Mouse (Mus musculus): ENCODE measurements around the gene 4932414N04Rik. TPM values are rescaled to one million over a fixed set of nuclear protein-coding genes. Genes with fewer than 3 reads are reported as not detected.
A peak's percentile ranks its signal among the peaks of the same experiment; 100 is the strongest.
"Not testable (repeated sequence)": the region's sequence is repeated elsewhere in the genome, so short reads cannot be mapped to it uniquely, and the experiment has no call there.

Gene 4932414N04Rik
- polyA plus RNA-seq, 1 experiment: not detected

GRCm38 (mm10) chr2:68767186-68767890 lies 111.1 kb downstream of the 4932414N04Rik start:
- Histone ChIP-seq H3K4me1 (ENCODE audit: control insufficient read depth, insufficient read depth, insufficient read length, low read length) (no peaks in the 10 kb centered on the region), H3K27ac (ENCODE audit: insufficient read depth, low read depth, low read length) (no peak overlapping the region), H3K27me3 (ENCODE audit: control insufficient read depth, insufficient read depth, low read length) (no peaks in the 10 kb centered on the region), H3K4me3 (ENCODE audit: low read depth, low read length) (no peak overlapping the region), H3K36me3 (ENCODE audit: control insufficient read depth, insufficient read depth, low read length) (no peaks in the 10 kb centered on the region)
- 55% methylated on average over 6 of the region's 6 CpGs for WGBS
- TF ChIP-seq POLR2A (IDR thresholded peaks at IDR 0.05; ENCODE audit: low read depth, low read length): no peak
- no peak for TF ChIP-seq CTCF (IDR thresholded peaks at IDR 0.05; ENCODE audit: extremely low read depth, insufficient read length, insufficient replicate concordance, low read depth, low read length)

- WGBS: 22% methylated on average over 16 of the region's 16 CpGs
- Histone ChIP-seq H3K27ac (ENCODE audit: insufficient read depth, low read depth, low read length) (no peak overlapping the region), H3K4me1 (ENCODE audit: control insufficient read depth, insufficient read depth, insufficient read length, low read length) (peaks cover 14% of the 10 kb centered on the region; the same call in 1 of the 2 replicates), H3K4me3 (ENCODE audit: low read depth, low read length) (peak overlapping the region; percentile 2; the same call in 1 of the 2 replicates), H3K36me3 (ENCODE audit: control insufficient read depth, insufficient read depth, low read length) (no peaks in the 10 kb centered on the region), H3K27me3 (ENCODE audit: control insufficient read depth, insufficient read depth, low read length) (no peaks in the 10 kb centered on the region)
- TF ChIP-seq POLR2A (IDR thresholded peaks at IDR 0.05; ENCODE audit: low read depth, low read length) (no peak), CTCF (IDR thresholded peaks at IDR 0.05; ENCODE audit: extremely low read depth, insufficient read length, insufficient replicate concordance, low read depth, low read length) (no peak)
These were observed 126.2 kb downstream of the 4932414N04Rik start for GRCm38 (mm10) chr2:68782268-68783132.

GRCm38 (mm10) chr2:68783664-68784063 lies 127.4 kb downstream of the 4932414N04Rik start:
- not testable (repeated sequence) for H3K4me3 ChIP-seq (ENCODE audit: low read depth, low read length); H3K27ac ChIP-seq (ENCODE audit: insufficient read depth, low read depth, low read length); H3K36me3 ChIP-seq (ENCODE audit: control insufficient read depth, insufficient read depth, low read length); H3K27me3 ChIP-seq (ENCODE audit: control insufficient read depth, insufficient read depth, low read length)
- H3K4me1 ChIP-seq (ENCODE audit: control insufficient read depth, insufficient read depth, insufficient read length, low read length): peaks cover 15% of the 10 kb centered on the region; the same call in 1 of the 2 replicates
- WGBS: 96% methylated on average over 8 of the region's 8 CpGs

DNA sequence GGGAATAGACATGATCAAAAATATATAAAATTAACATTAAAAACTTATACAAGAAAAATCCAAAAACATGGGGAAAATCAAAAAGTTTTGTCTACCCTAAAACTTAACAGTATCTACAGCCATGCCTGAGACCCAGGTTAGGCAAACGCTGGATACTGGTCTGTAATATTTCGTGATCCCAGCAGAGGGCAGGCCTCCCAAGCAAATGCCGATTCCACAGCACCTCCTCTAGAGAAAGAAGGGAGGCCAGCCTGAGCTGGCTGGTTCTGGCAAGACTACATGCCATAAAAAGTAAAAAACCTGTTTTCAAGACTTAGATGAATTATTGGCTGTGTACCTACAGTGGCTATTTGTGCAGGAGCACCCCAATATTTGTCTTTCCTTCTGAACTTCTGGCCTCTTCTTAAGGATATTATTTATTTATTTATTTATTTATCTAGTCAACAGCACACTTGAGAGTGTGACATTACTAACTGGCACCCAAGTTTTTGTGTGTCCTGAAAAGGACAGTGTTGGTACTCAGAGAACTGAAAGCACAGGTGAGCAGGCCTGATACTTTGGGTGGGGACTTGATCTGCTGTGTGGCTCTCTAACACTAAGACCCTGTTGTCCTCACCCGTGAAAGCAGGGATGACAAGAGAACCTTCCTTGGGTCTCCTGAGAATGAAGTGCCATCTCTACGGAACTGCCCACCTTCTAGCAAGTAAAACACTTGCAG lies 128.6 kb downstream of the 4932414N04Rik start:
- no peak overlapping the region for H3K27ac ChIP-seq (ENCODE audit: insufficient read depth, low read depth, low read length)
- H3K4me1 ChIP-seq (ENCODE audit: control insufficient read depth, insufficient read depth, insufficient read length, low read length): peaks cover 15% of the 10 kb centered on the region; the same call in 1 of the 2 replicates
- H3K4me3 ChIP-seq (ENCODE audit: low read depth, low read length): no peak overlapping the region
- TF ChIP-seq CTCF (IDR thresholded peaks at IDR 0.05; ENCODE audit: extremely low read depth, insufficient read length, insufficient replicate concordance, low read depth, low read length) (peak; percentile 97; the same call in 1 of the 2 replicates), POLR2A (IDR thresholded peaks at IDR 0.05; ENCODE audit: low read depth, low read length) (no peak)
- H3K36me3 ChIP-seq (ENCODE audit: control insufficient read depth, insufficient read depth, low read length): no peaks in the 10 kb centered on the region
- H3K27me3 ChIP-seq (ENCODE audit: control insufficient read depth, insufficient read depth, low read length): no peaks in the 10 kb centered on the region
- 15% methylated on average over 5 of the region's 5 CpGs for WGBS

- Histone ChIP-seq H3K36me3 (ENCODE audit: control insufficient read depth, insufficient read depth, low read length) (no peaks in the 10 kb centered on the region), H3K4me3 (ENCODE audit: low read depth, low read length) (no peak overlapping the region), H3K4me1 (ENCODE audit: control insufficient read depth, insufficient read depth, insufficient read length, low read length) (peaks cover 15% of the 10 kb centered on the region; the same call in 1 of the 2 replicates), H3K27ac (ENCODE audit: insufficient read depth, low read depth, low read length) (no peak overlapping the region), H3K27me3 (ENCODE audit: control insufficient read depth, insufficient read depth, low read length) (no peaks in the 10 kb centered on the region)
- 21% methylated on average over 3 of the region's 3 CpGs for WGBS
- TF ChIP-seq CTCF (IDR thresholded peaks at IDR 0.05; ENCODE audit: extremely low read depth, insufficient read length, insufficient replicate concordance, low read depth, low read length) (no peak), POLR2A (IDR thresholded peaks at IDR 0.05; ENCODE audit: low read depth, low read length) (no peak)
These were observed 130.9 kb downstream of the 4932414N04Rik start for GRCm38 (mm10) chr2:68787161-68787675.

DNA sequence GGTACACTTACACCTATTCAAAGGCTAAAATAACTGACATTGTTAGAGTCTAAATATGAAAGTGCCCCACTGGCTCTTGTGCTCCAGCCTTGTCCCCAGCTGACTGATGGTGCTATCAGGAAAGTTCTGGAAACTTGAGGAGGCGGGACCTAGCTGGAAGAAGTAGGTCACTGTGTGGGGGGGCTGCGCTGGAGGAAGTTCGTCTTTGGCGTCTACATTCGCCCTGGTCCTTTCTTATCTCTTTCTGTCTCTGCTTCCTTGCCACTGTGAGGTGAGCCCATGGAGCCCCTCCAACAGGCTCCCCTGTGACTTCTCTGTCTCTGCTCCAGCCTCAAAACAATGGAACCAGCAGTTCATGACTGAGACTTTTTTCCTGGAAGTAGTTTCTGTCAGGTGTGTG lies 136.0 kb downstream of the 4932414N04Rik start:
- no peak overlapping the region for H3K27ac ChIP-seq (ENCODE audit: insufficient read depth, low read depth, low read length)
- H3K36me3 ChIP-seq (ENCODE audit: control insufficient read depth, insufficient read depth, low read length): no peaks in the 10 kb centered on the region
- peaks cover 3% of the 10 kb centered on the region; the same call in 1 of the 2 replicates for H3K4me1 ChIP-seq (ENCODE audit: control insufficient read depth, insufficient read depth, insufficient read length, low read length)
- H3K4me3 ChIP-seq (ENCODE audit: low read depth, low read length): no peak overlapping the region
- H3K27me3 ChIP-seq (ENCODE audit: control insufficient read depth, insufficient read depth, low read length): no peaks in the 10 kb centered on the region
- WGBS: 72% methylated on average over 5 of the region's 5 CpGs
- no peak for TF ChIP-seq POLR2A (IDR thresholded peaks at IDR 0.05; ENCODE audit: low read depth, low read length)
- TF ChIP-seq CTCF (IDR thresholded peaks at IDR 0.05; ENCODE audit: extremely low read depth, insufficient read length, insufficient replicate concordance, low read depth, low read length): no peak

Data from small intestine, adult 2 months (tissue).